Mouse (Mus musculus): ENCODE measurements at regions not wholly inside any gene's neighbourhood (a gene's known extent, or its start where the extent isn't known, plus 50 kb on each side); places are given as distances from the start of the nearest gene placed in this dataset.

GRCm38 (mm10) chr13:101534490-101534889 is 233.5 kb downstream of the Pik3r1 start:
- H3K9me3 ChIP-seq (replicated peaks) = no peaks in the 10 kb centered on the region
- H3K4me1 ChIP-seq = peaks cover 29% of the 10 kb centered on the region
- no peak overlapping the region for H3K4me3 ChIP-seq
- H3K36me3 ChIP-seq = no peaks in the 10 kb centered on the region
- H3K4me2 ChIP-seq = no peak overlapping the region
- no peak overlapping the region for H3K9ac ChIP-seq
- H3K27ac ChIP-seq = no peak overlapping the region
- ATAC-seq = no peak
- H3K27me3 ChIP-seq (replicated peaks) = peaks cover 14% of the 10 kb centered on the region; the same call in 1 of the 2 replicates
- 77% methylated on average over 6 of the region's 6 CpGs for WGBS (ENCODE audit: insufficient replicate concordance)

- H3K36me3 ChIP-seq = no peaks in the 10 kb centered on the region
- H3K27me3 ChIP-seq (replicated peaks) = peaks cover 14% of the 10 kb centered on the region; the same call in 1 of the 2 replicates
- 78% methylated on average over 4 of the region's 4 CpGs for WGBS (ENCODE audit: insufficient replicate concordance)
- no peak overlapping the region for H3K4me2 ChIP-seq
- no peak overlapping the region for H3K27ac ChIP-seq
- no peak overlapping the region for H3K9ac ChIP-seq
- H3K4me1 ChIP-seq = peaks cover 18% of the 10 kb centered on the region
- no peak overlapping the region for H3K4me3 ChIP-seq
- no peaks in the 10 kb centered on the region for H3K9me3 ChIP-seq (replicated peaks)
- ATAC-seq = no peak
Observed at GRCm38 (mm10) chr13:101532913-101533312, 235.1 kb downstream of the Pik3r1 start.

GRCm38 (mm10) chr13:101527691-101528090 is 240.3 kb downstream of the Pik3r1 start:
- Histone ChIP-seq H3K36me3 (no peaks in the 10 kb centered on the region), H3K9ac (no peak overlapping the region), H3K9me3 (replicated peaks) (no peaks in the 10 kb centered on the region), H3K4me3 (no peak overlapping the region), H3K27ac (no peak overlapping the region), H3K27me3 (replicated peaks) (0 out of 2 replicates have a peak, but pooled peaks cover 5% of the 10 kb centered on the region), H3K4me1 (no peaks in the 10 kb centered on the region), H3K4me2 (no peak overlapping the region)
- whole genome bisulfite sequencing (ENCODE audit: insufficient replicate concordance) = 72% methylated on average over 5 of the region's 5 CpGs
- no peak for ATAC-seq

- Histone ChIP-seq H3K9ac (no peak overlapping the region), H3K4me2 (no peak overlapping the region), H3K27ac (no peak overlapping the region), H3K9me3 (replicated peaks) (no peaks in the 10 kb centered on the region), H3K27me3 (replicated peaks) (no peaks in the 10 kb centered on the region), H3K4me3 (no peak overlapping the region), H3K36me3 (no peaks in the 10 kb centered on the region), H3K4me1 (no peaks in the 10 kb centered on the region)
- WGBS (ENCODE audit: insufficient replicate concordance) = 74% methylated on average over 3 of the region's 3 CpGs
- no peak for ATAC-seq
Observed at GRCm38 (mm10) chr13:101524781-101525180, 243.2 kb downstream of the Pik3r1 start.

GRCm38 (mm10) chr13:101524223-101524622 is 243.8 kb downstream of the Pik3r1 start:
- H3K36me3 ChIP-seq = no peaks in the 10 kb centered on the region
- no peak for ATAC-seq
- H3K27ac ChIP-seq = no peak overlapping the region
- no peak overlapping the region for H3K4me3 ChIP-seq
- H3K4me2 ChIP-seq = no peak overlapping the region
- no peaks in the 10 kb centered on the region for H3K27me3 ChIP-seq (replicated peaks)
- H3K9ac ChIP-seq = no peak overlapping the region
- WGBS (ENCODE audit: insufficient replicate concordance) = 69% methylated on average over 3 of the region's 3 CpGs
- no peaks in the 10 kb centered on the region for H3K4me1 ChIP-seq
- no peaks in the 10 kb centered on the region for H3K9me3 ChIP-seq (replicated peaks)

- H3K4me2 ChIP-seq = no peak overlapping the region
- no peak overlapping the region for H3K27ac ChIP-seq
- no peak for ATAC-seq
- no peak overlapping the region for H3K4me3 ChIP-seq
- H3K36me3 ChIP-seq = no peaks in the 10 kb centered on the region
- H3K27me3 ChIP-seq (replicated peaks) = no peaks in the 10 kb centered on the region
- no peak overlapping the region for H3K9ac ChIP-seq
- no peaks in the 10 kb centered on the region for H3K4me1 ChIP-seq
- H3K9me3 ChIP-seq (replicated peaks) = no peaks in the 10 kb centered on the region
- 51% methylated on average over 3 of the region's 3 CpGs for WGBS (ENCODE audit: insufficient replicate concordance)
Observed at GRCm38 (mm10) chr13:101523492-101523891, 244.5 kb downstream of the Pik3r1 start.

GRCm38 (mm10) chr13:101522597-101522996 is 245.4 kb downstream of the Pik3r1 start:
- Histone ChIP-seq H3K4me1 (no peaks in the 10 kb centered on the region), H3K9me3 (replicated peaks) (no peaks in the 10 kb centered on the region), H3K4me3 (no peak overlapping the region), H3K27me3 (replicated peaks) (no peaks in the 10 kb centered on the region), H3K4me2 (no peak overlapping the region), H3K36me3 (no peaks in the 10 kb centered on the region), H3K27ac (no peak overlapping the region), H3K9ac (no peak overlapping the region)
- ATAC-seq = no peak
- 80% methylated on average over 2 of the region's 2 CpGs for WGBS (ENCODE audit: insufficient replicate concordance)

GRCm38 (mm10) chr13:101513354-101513753 is 254.7 kb downstream of the Pik3r1 start:
- Histone ChIP-seq H3K36me3 (no peaks in the 10 kb centered on the region), H3K4me2 (no peak overlapping the region), H3K4me1 (peaks cover 5% of the 10 kb centered on the region), H3K9me3 (replicated peaks) (no peaks in the 10 kb centered on the region), H3K27ac (no peak overlapping the region), H3K9ac (no peak overlapping the region), H3K4me3 (no peak overlapping the region), H3K27me3 (replicated peaks) (no peaks in the 10 kb centered on the region; the same call in 1 of the 2 replicates)
- 47% methylated on average over 3 of the region's 3 CpGs for WGBS (ENCODE audit: insufficient replicate concordance)
- no peak for ATAC-seq

- H3K4me3 ChIP-seq = no peak overlapping the region
- H3K9ac ChIP-seq = no peak overlapping the region
- no peaks in the 10 kb centered on the region for H3K9me3 ChIP-seq (replicated peaks)
- no peak overlapping the region for H3K27ac ChIP-seq
- H3K4me2 ChIP-seq = no peak overlapping the region
- peak; percentile 59; the same call in 1 of the 2 replicates for ATAC-seq
- H3K4me1 ChIP-seq = peaks cover 5% of the 10 kb centered on the region
- H3K27me3 ChIP-seq (replicated peaks) = peaks cover 19% of the 10 kb centered on the region
- WGBS (ENCODE audit: insufficient replicate concordance) = 20% methylated on average over 1 of the region's 1 CpGs
- H3K36me3 ChIP-seq = no peaks in the 10 kb centered on the region
Observed at GRCm38 (mm10) chr13:101509946-101510345, 258.1 kb downstream of the Pik3r1 start.

GRCm38 (mm10) chr13:101508331-101508730 is 259.7 kb downstream of the Pik3r1 start:
- no peak overlapping the region for H3K4me3 ChIP-seq
- no peaks in the 10 kb centered on the region for H3K36me3 ChIP-seq
- H3K27me3 ChIP-seq (replicated peaks) = peaks cover 31% of the 10 kb centered on the region
- peaks cover 5% of the 10 kb centered on the region for H3K4me1 ChIP-seq
- no peak for ATAC-seq
- no peak overlapping the region for H3K9ac ChIP-seq
- H3K4me2 ChIP-seq = no peak overlapping the region
- H3K27ac ChIP-seq = no peak overlapping the region
- H3K9me3 ChIP-seq (replicated peaks) = no peaks in the 10 kb centered on the region

GRCm38 (mm10) chr13:101506696-101507095 is 261.3 kb downstream of the Pik3r1 start:
- no peaks in the 10 kb centered on the region for H3K9me3 ChIP-seq (replicated peaks)
- H3K4me1 ChIP-seq = peaks cover 10% of the 10 kb centered on the region
- no peaks in the 10 kb centered on the region for H3K36me3 ChIP-seq
- ATAC-seq = no peak
- no peak overlapping the region for H3K4me3 ChIP-seq
- H3K9ac ChIP-seq = no peak overlapping the region
- peaks cover 43% of the 10 kb centered on the region for H3K27me3 ChIP-seq (replicated peaks)
- H3K4me2 ChIP-seq = no peak overlapping the region
- H3K27ac ChIP-seq = no peak overlapping the region

- WGBS (ENCODE audit: insufficient replicate concordance) = 66% methylated on average over 1 of the region's 1 CpGs
- Histone ChIP-seq H3K4me1 (peaks cover 6% of the 10 kb centered on the region), H3K27me3 (replicated peaks) (peaks cover 50% of the 10 kb centered on the region), H3K4me2 (no peak overlapping the region), H3K36me3 (no peaks in the 10 kb centered on the region), H3K9ac (no peak overlapping the region), H3K27ac (no peak overlapping the region), H3K9me3 (replicated peaks) (no peaks in the 10 kb centered on the region), H3K4me3 (no peak overlapping the region)
- no peak for ATAC-seq
Observed at GRCm38 (mm10) chr13:101505054-101505453, 263.0 kb downstream of the Pik3r1 start.

GRCm38 (mm10) chr13:101504241-101504640 is 263.8 kb downstream of the Pik3r1 start:
- Histone ChIP-seq H3K27me3 (replicated peaks) (peaks cover 53% of the 10 kb centered on the region), H3K9ac (no peak overlapping the region), H3K27ac (no peak overlapping the region), H3K9me3 (replicated peaks) (no peaks in the 10 kb centered on the region), H3K4me3 (no peak overlapping the region), H3K4me1 (peaks cover 5% of the 10 kb centered on the region), H3K36me3 (no peaks in the 10 kb centered on the region), H3K4me2 (no peak overlapping the region)
- WGBS (ENCODE audit: insufficient replicate concordance) = 53% methylated on average over 5 of the region's 5 CpGs
- ATAC-seq = no peak
